Mouse (Mus musculus): Measurements from ENCODE around the gene Ganab.

Gene Ganab

GRCm38 (mm10) chr19:8887585-8888463 lies 10.0 kb upstream of the Ganab start:
- in situ Hi-C loops (cut with MboI, MseI), result no loop called here

GRCm38 (mm10) chr19:8888511-8889385 lies 9.1 kb upstream of the Ganab start, which contains the start of the genes 1810009A15Rik and Gm49416:
1810009A15Rik (plus strand) TSS chr19:8888853.
Gm49416 (plus strand) TSS chr19:8888926.
- in situ Hi-C loops (cut with MboI, MseI), result no loop called here

- in situ Hi-C loops (cut with MboI, MseI), result loop anchor here in 1 of 2 experiments (5.0 kb wide), 1 partner anchor 49 kb away; the partner anchor contains the start of gene Mta2
Measured at GRCm38 (mm10) chr19:8892829-8893766, 4.8 kb upstream of the Ganab start, which contains the start of gene Ints5. Ints5 (plus strand) TSS chr19:8893005.

GRCm38 (mm10) chr19:8895397-8895960 lies 2.4 kb upstream of the Ganab start:
- in situ Hi-C loops (cut with MboI, MseI), result loop anchor here (5.0 kb wide), 2 partner anchors 73 to 78 kb away; partner anchors contain the start of genes Hnrnpul2 (in 1 of the 2) and Ttc9c (in 1 of the 2)

- in situ Hi-C loops (cut with MboI, MseI), result loop anchor here (5.0 kb wide), 2 partner anchors 74 to 79 kb away; partner anchors contain the start of genes Hnrnpul2 (in 1 of the 2) and Ttc9c (in 1 of the 2)
Measured at GRCm38 (mm10) chr19:8896231-8896630, 1.6 kb upstream of the Ganab start.

GRCm38 (mm10) chr19:8897211-8897864 lies 533 bp upstream of the Ganab start:
- in situ Hi-C loops (cut with MboI, MseI), result loop anchor here (5.0 kb wide), 2 partner anchors 75 to 80 kb away; partner anchors contain the start of genes Hnrnpul2 (in 1 of the 2) and Ttc9c (in 1 of the 2)

GRCm38 (mm10) chr19:8898576-8898975 lies 705 bp downstream of the Ganab start:
- in situ Hi-C loops (cut with MboI, MseI), result loop anchor here (5.0 kb wide), 2 partner anchors 76 to 81 kb away; partner anchors contain the start of genes Hnrnpul2 (in 1 of the 2) and Ttc9c (in 1 of the 2)

- in situ Hi-C loops (cut with MboI, MseI), result loop anchor here (5.0 kb wide), 2 partner anchors 77 to 82 kb away; partner anchors contain the start of genes Hnrnpul2 (in 1 of the 2) and Ttc9c (in 1 of the 2)
Measured at GRCm38 (mm10) chr19:8899079-8899478, 1.2 kb downstream of the Ganab start.

- in situ Hi-C loops (cut with MboI, MseI), result loop anchor here (25.0 kb wide), 2 partner anchors 1891 to 1916 kb away; partner anchors contain the start of genes Dnajc4 (in 1 of the 2), Fermt3 (in 1 of the 2), Fkbp2 (in 1 of the 2) and Nudt22 (in 1 of the 2)
Measured at GRCm38 (mm10) chr19:8903412-8903811, 5.5 kb downstream of the Ganab start.

GRCm38 (mm10) chr19:8908531-8908930 lies 10.7 kb downstream of the Ganab start:
- in situ Hi-C loops (cut with MboI, MseI), result loop anchor here (25.0 kb wide), 2 partner anchors 1896 to 1921 kb away; partner anchors contain the start of genes Dnajc4 (in 1 of the 2), Fermt3 (in 1 of the 2), Fkbp2 (in 1 of the 2) and Nudt22 (in 1 of the 2)

GRCm38 (mm10) chr19:8911810-8912209 lies 13.9 kb downstream of the Ganab start:
- in situ Hi-C loops (cut with MboI, MseI), result loop anchor here (25.0 kb wide), 2 partner anchors 1900 to 1925 kb away; partner anchors contain the start of genes Dnajc4 (in 1 of the 2), Fermt3 (in 1 of the 2), Fkbp2 (in 1 of the 2) and Nudt22 (in 1 of the 2)

- in situ Hi-C loops (cut with MboI, MseI), result loop anchor here (25.0 kb wide), 2 partner anchors 1902 to 1927 kb away; partner anchors contain the start of genes Dnajc4 (in 1 of the 2), Fermt3 (in 1 of the 2), Fkbp2 (in 1 of the 2) and Nudt22 (in 1 of the 2)
Measured at GRCm38 (mm10) chr19:8914212-8914611, 16.3 kb downstream of the Ganab start.

GRCm38 (mm10) chr19:8919000-8919399 lies 21.1 kb downstream of the Ganab start:
- in situ Hi-C loops (cut with MboI, MseI), result loop anchor here (25.0 kb wide), 2 partner anchors 1907 to 1932 kb away; partner anchors contain the start of genes Dnajc4 (in 1 of the 2), Fermt3 (in 1 of the 2), Fkbp2 (in 1 of the 2) and Nudt22 (in 1 of the 2)

- in situ Hi-C loops (cut with MboI, MseI), result loop anchor here (25.0 kb wide), 2 partner anchors 1907 to 1932 kb away; partner anchors contain the start of genes Dnajc4 (in 1 of the 2), Fermt3 (in 1 of the 2), Fkbp2 (in 1 of the 2) and Nudt22 (in 1 of the 2)
Measured at GRCm38 (mm10) chr19:8919684-8920072, 21.8 kb downstream of the Ganab start.

- in situ Hi-C loops (cut with MboI, MseI), result loop anchor here (25.0 kb wide), 2 partner anchors 1908 to 1933 kb away; partner anchors contain the start of genes Dnajc4 (in 1 of the 2), Fermt3 (in 1 of the 2), Fkbp2 (in 1 of the 2) and Nudt22 (in 1 of the 2)
Measured at GRCm38 (mm10) chr19:8920073-8920736, 22.3 kb downstream of the Ganab start, which contains the start of gene B3gat3. B3gat3 (plus strand) TSS chr19:8920374.

GRCm38 (mm10) chr19:8920836-8921291 lies 23.0 kb downstream of the Ganab start:
- in situ Hi-C loops (cut with MboI, MseI), result loop anchor here (25.0 kb wide), 2 partner anchors 1909 to 1934 kb away; partner anchors contain the start of genes Dnajc4 (in 1 of the 2), Fermt3 (in 1 of the 2), Fkbp2 (in 1 of the 2) and Nudt22 (in 1 of the 2)

GRCm38 (mm10) chr19:8921741-8922140 lies 23.9 kb downstream of the Ganab start:
- in situ Hi-C loops (cut with MboI, MseI), result loop anchor here (25.0 kb wide), 2 partner anchors 1909 to 1934 kb away; partner anchors contain the start of genes Dnajc4 (in 1 of the 2), Fermt3 (in 1 of the 2), Fkbp2 (in 1 of the 2) and Nudt22 (in 1 of the 2)
